Mouse (Mus musculus) heart, postnatal 10 days (tissue): ENCODE data around the gene Cacng1. TPM values are rescaled to one million over a fixed set of nuclear protein-coding genes. Genes with fewer than 3 reads are reported as not detected.

Experiments used
- DNase-seq, 2 experiments: peaks; one replicate each; pipeline ENCODE4 v3.0.0; 2021
- intact Hi-C: fragments of 180-260 bp; cut with DNase I; formaldehyde crosslinking; loops from one replicate; pipeline ENCODE4 v1.15.1; 2025
- total RNA-seq, 2 experiments: library from RNA; stranded (reverse); gene quantifications; 2 replicates each; pipeline ENCODE4 v1.2.3; 2021

Cacng1 gene
- total RNA-seq, 2 experiments from 2014 or later: not detected

GRCm38 (mm10) chr11:107660452-107660851, 55.9 kb downstream of the Cacng1 start:
- intact Hi-C loops: no loop called here
- DNase-seq: no peak

GRCm38 (mm10) chr11:107657117-107657516, 59.2 kb downstream of the Cacng1 start:
- no peak for DNase-seq
- intact Hi-C loops: no loop called here

GRCm38 (mm10) chr11:107655538-107655937, 60.8 kb downstream of the Cacng1 start:
- DNase-seq: no peak
- intact Hi-C loops: no loop called here

Other genes starting within 250 kb of the Cacng1 start
- 10 to 100 TPM; 75.6 to 78.1 TPM for gene Pitpnc1, start 245.8 kb downstream of the Cacng1 start, total RNA-seq
- gene Psmd12, start 237.0 kb downstream of the Cacng1 start, total RNA-seq: 10 to 100 TPM; 91.0 to 91.5 TPM
- 10 to 100 TPM; 26.7 to 31.8 TPM for gene Helz, start 168.6 kb downstream of the Cacng1 start, total RNA-seq
- gene Cacng4, start 78.0 kb upstream of the Cacng1 start, total RNA-seq: under 1 TPM; 0.32 to 0.65 TPM
- gene Cacng5, start 198.5 kb upstream of the Cacng1 start, total RNA-seq: under 1 TPM; 0.12 to 0.14 TPM